Mouse (Mus musculus) gastrocnemius, postnatal 4 days (tissue): ENCODE data around the gene Chkb. TPM values are rescaled to one million over a fixed set of nuclear protein-coding genes. Genes with fewer than 3 reads are reported as not detected.
A peak's percentile ranks its signal among the peaks of the same experiment; 100 is the strongest.
"Not testable (repeated sequence)": the region's sequence is repeated elsewhere in the genome, so short reads cannot be mapped to it uniquely, and the experiment has no call there.

ENCODE experiments used
- DNase-seq, 2 experiments: peaks; one replicate each; pipeline ENCODE4 v3.0.0; 2021 to 2022; ENCODE audit warnings: low spot score in 2 of 2, mixed read lengths in 2 of 2
- total RNA-seq, 2 experiments: library from RNA; stranded (reverse); gene quantifications; 2 replicates each; pipeline ENCODE4 v1.2.3; 2021

Gene Chkb
- total RNA-seq, 2 experiments from 2014 or later = 35.8 to 51.0 TPM

GRCm38 (mm10) chr15:89454857-89455256 lies 25.1 kb upstream of the Chkb start:
- DNase-seq = no peak

GRCm38 (mm10) chr15:89453865-89454478 lies 24.3 kb upstream of the Chkb start, which contains the start of gene Mapk8ip2:
Gene Mapk8ip2, plus strand, starts transcription at chr15:89453913.
- no peak for DNase-seq

GRCm38 (mm10) chr15:89452906-89453864 lies 23.5 kb upstream of the Chkb start:
- DNase-seq = peak in 1 of 2 experiments; percentile 76

DNA sequence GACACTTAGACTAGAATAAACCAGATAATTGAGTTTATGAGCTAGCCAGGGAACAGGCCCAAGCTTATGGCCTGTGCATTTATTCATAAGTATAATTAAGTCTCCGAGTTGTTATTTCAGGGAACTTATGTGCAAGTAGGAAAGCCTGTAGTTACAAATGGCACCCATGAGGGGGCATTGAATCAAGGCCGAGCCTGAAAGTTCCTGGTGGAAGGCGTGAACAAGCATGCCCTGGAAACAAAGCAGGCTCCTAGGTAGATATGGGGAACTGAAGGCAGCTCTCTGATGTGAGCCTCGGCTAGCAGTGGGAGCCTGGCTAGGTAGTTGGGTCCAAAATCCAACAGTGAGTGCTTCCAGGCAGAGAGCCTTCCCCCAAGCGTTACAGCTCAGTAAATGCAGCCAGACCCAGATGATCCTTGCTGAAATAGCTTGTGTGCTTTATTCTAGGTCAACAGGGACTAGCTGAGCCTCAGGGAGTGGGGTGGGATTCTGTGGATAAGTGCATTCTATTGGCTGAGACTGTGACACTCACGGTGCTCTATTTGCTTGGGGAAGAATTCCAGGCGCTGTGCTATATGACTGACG lies 12.9 kb upstream of the Chkb start:
- DNase-seq = no peak

GRCm38 (mm10) chr15:89435878-89436277 lies 6.2 kb upstream of the Chkb start:
- DNase-seq = no peak

- DNase-seq = no peak
Measured at GRCm38 (mm10) chr15:89434136-89434535, 4.4 kb upstream of the Chkb start.

GRCm38 (mm10) chr15:89432946-89433345 lies 3.2 kb upstream of the Chkb start:
- no peak for DNase-seq

DNA sequence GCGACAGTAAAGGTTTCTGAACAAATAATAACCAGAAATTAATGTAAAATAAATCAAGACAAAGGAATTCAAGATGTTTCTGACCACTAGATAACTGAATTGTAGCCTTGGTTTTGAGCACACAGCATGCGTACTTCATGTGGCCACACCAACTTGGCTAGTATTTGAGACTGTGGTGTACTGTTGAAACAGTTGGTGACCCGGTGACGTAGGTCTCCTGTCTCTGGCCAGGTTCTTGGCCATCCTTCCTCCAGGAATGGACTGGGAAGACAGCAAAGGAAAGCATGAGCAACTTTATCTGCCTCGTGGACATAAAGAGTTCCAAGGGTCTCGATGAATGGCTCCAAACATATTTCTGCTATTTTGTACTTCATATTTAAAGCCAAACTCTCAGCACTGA lies 2.1 kb upstream of the Chkb start:
- no peak for DNase-seq

GRCm38 (mm10) chr15:89431271-89431670 lies 1.6 kb upstream of the Chkb start:
- no peak for DNase-seq

DNA sequence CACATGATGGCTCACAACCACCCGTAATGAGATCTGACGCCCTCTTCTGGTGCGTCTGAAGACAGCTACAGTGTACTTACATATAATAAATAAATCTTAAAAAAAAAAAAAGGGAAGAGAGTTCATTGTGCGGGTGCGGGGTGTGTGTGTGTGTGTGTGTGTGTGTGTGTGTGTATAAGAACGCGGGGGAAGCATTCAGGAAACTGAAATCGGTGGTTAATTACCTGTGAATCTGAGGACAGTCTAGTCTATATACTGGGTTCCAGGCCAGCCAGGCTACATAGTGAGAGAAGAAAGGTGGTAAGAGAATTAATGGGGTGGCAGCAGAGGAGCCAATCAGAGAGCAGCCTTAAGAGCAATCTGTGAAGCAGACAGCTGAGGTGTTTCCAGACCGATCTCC lies 1.1 kb upstream of the Chkb start:
- not testable (repeated sequence) for DNase-seq

- DNase-seq = no peak
Measured at GRCm38 (mm10) chr15:89430341-89430740, 633 bp upstream of the Chkb start.

DNA sequence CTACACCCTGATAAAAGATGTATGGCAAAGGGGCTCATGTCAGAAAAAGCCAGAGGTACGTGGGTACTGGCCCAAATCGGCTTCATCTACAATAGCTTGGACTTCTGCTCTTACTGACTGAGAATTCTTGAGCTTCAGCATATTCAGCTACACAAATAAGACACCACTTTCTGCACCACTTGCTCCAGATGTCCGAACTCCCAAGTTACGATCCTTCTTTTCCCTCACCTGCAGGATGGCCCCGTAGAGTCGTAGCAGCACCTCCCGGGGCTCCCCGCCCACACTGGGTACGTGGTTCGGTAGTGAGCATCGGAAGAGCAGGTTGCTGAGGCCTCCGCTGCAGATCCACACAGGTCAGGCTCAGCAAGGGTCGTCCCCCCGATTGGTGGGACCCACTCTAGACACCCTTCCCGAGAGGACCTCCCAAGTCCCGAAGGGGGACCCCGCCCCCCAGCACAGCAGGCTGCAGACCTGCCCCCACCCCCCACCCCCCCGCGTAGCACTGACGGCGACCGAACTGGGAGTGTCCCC lies 822 bp downstream of the Chkb start:
- peak in 1 of 2 experiments; percentile 19 for DNase-seq

GRCm38 (mm10) chr15:89428136-89428790 lies 1.4 kb downstream of the Chkb start:
- DNase-seq = no peak

GRCm38 (mm10) chr15:89426716-89427115 lies 3.0 kb downstream of the Chkb start:
- no peak for DNase-seq

DNA sequence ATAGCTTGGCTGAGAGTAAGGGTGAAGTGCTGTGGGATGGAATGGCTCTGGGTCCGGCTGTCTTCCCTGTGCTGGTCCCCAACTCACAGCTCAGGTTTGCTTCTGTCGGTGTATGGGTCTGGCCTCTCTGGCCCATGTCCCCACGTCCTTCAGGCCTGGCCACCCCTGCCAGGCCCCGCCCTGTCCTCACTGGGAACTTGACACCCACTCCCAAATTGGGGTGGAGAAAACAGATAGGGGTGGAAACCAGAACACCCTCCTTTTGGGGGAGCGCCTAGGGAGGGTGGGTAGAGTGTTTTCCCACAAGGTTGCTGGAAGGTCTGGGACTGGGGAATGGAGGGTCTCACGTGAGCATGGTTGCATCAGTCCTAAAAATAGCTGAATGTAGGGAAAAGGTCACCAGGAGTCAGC lies 4.0 kb downstream of the Chkb start, which contains the start of gene Cpt1b:
Gene Cpt1b, minus strand, starts transcription at position 153 of the 411 bp plus-strand sequence.
- no peak for DNase-seq

- DNase-seq = no peak
Measured at GRCm38 (mm10) chr15:89424621-89425020, 5.1 kb downstream of the Chkb start.

DNA sequence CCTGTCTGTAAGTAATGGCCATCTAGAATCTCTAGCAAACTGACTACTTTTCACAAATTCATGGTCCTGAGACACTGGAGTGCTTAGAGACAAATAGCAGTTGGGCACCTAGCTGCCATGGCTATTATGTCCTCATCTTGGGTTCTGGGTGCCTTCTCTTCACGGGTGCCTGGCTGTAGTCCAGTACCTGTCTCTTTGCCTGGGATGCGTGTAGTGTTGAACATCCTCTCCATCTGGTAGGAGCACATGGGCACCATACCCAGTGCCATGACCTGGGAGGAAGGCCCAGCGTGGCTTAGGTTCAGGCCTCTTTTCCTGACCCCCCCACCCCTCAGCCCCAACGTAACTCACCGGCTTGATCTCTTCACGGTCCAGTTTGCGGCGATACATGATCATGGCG lies 7.8 kb downstream of the Chkb start:
- DNase-seq = no peak

DNA sequence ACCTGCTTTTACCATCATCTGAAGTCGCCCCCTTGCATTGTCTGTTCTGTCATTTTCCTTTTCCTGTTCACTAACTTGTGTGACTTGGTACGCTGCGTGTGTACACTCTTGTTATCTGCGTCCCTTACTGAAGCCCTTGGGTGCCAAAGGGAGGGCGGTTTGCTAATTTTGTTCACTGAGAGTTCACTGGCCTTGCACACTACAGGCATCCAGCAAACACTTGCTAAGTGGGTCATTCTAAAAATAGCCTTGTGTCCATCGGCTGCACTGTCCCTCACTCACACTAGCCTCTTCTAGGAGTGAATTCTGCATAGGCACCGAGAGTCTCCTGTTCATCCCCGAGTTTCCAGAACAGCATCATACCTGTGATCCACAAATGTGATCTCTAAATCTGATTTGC lies 14.4 kb downstream of the Chkb start:
- DNase-seq = no peak

GRCm38 (mm10) chr15:89410118-89410517 lies 19.6 kb downstream of the Chkb start, which contains the start of gene Syce3:
Gene Syce3, minus strand, starts transcription at chr15:89410503.
- DNase-seq = no peak

DNA sequence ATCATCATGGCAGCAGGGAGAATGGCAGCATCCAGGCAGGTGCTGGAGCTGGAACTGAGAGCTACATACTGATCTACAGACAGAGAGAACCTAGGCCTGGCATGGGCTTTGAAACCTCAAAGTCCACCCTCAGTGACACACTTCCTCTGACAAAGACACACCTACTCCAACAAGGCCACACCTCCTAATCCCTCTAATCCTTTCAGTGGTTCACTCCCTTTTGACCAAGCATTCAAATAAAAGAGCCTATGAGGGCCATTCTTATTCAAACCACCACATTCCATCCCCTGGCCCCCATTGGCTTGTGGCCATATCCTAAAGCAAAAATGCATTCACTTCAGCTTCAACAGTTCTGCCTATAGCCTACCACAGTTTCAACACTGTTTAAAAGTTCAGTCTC lies 23.0 kb downstream of the Chkb start:
- DNase-seq = no peak
